8 mouse cellular contexts compared by ENCODE assay signal in the genomic region with DNA sequence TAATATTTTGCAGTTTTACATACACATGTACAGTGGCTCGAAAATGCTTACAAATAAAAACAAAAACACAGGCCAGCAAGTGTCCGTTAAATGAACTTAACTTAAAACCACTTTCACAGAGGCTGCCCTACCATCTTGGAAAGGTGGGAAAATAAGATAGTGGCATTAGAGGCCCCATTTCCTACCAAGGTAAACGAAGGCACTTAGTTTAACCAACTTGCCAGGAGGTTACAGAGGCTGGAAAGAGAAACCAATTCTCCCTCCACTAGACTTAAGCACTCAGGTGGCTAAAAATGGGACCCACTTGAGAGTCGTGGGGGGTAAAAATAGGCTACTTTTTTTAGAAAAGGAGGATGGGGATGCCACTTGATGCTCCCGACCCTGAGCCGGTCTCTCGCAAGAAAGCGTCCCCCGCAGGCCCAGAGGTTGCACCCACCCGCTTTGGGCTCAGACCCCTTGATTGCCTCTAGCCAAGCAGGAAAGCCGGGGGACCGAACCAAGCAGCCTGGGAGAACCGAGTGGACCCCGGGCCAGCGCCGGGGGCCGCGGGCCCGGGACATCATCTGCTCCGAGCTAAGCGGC. TPM values are rescaled to one million over a fixed set of nuclear protein-coding genes. Genes with fewer than 3 reads are reported as not detected.
DNase-seq lines count a peak whose midpoint lies in the region; ATAC-seq and TF ChIP-seq lines count a peak whose summit lies in the region.

No protein-coding gene starts in this region.

- H3K9ac ChIP-seq in heart, embryonic 12.5 days, result peak overlapping the region; percentile 81
- H3K9ac ChIP-seq in heart, postnatal 0 days (replicated peaks; ENCODE audit: low read depth, low read length), result peak overlapping the region; percentile 62
- H3K9ac ChIP-seq in midbrain, embryonic 12.5 days (replicated peaks), result peak overlapping the region; percentile 76

- DNase-seq in heart, adult 8-10 months (ENCODE audit: low spot score), result no peak
- DNase-seq in R1 (ENCODE audit: low read depth, low spot score), result peak; percentile 31
- no peak for DNase-seq in heart, postnatal 0 days (ENCODE audit: low spot score)
- no peak for DNase-seq in frontal cortex, adult 2 months (ENCODE audit: extremely low spot score in 1 of 2, low spot score in 1 of 2)
- DNase-seq in right cerebral cortex, postnatal 25 days, result no peak
- DNase-seq in gastrocnemius, postnatal 4 days (ENCODE audit: low spot score in 2 of 2), result no peak

- no peak for TF ChIP-seq EP300 in heart, postnatal 0 days (IDR thresholded peaks at IDR 0.05; ENCODE audit: low read depth)

- no peaks in the 10 kb centered on the region for H3K36me3 ChIP-seq in heart, embryonic 12.5 days
- no peaks in the 10 kb centered on the region for H3K36me3 ChIP-seq in heart, postnatal 0 days (replicated peaks; ENCODE audit: control insufficient read depth, insufficient read depth, low read length)
- H3K36me3 ChIP-seq in midbrain, embryonic 12.5 days, result no peaks in the 10 kb centered on the region

- no peak; the same call in 1 of the 2 replicates for ATAC-seq in heart, embryonic 12.5 days (ENCODE audit: insufficient number of reproducible peaks, low FRiP score)
- ATAC-seq in heart, postnatal 0 days (ENCODE audit: insufficient read depth, low read depth), result no peak
- ATAC-seq in midbrain, embryonic 12.5 days (ENCODE audit: low FRiP score, low read depth), result no peak

- 7% methylated on average over 21 of the region's 21 CpGs for WGBS in heart, embryonic 12.5 days
- 11% methylated on average over 19 of the region's 21 CpGs for WGBS in heart, postnatal 0 days
- WGBS in midbrain, embryonic 12.5 days, result 10% methylated on average over 17 of the region's 21 CpGs

- no peaks in the 10 kb centered on the region for H3K9me3 ChIP-seq in heart, embryonic 12.5 days (replicated peaks)
- H3K9me3 ChIP-seq in heart, postnatal 0 days (replicated peaks; ENCODE audit: control insufficient read depth, low read length), result 0 out of 2 replicates have a peak, but pooled peaks cover 3% of the 10 kb centered on the region
- H3K9me3 ChIP-seq in midbrain, embryonic 12.5 days, result no peaks in the 10 kb centered on the region

- H3K4me2 ChIP-seq in heart, embryonic 12.5 days, result peak overlapping the region; percentile 96
- H3K4me2 ChIP-seq in heart, postnatal 0 days (ENCODE audit: low read depth, low read length), result peak overlapping the region; percentile 100
- peak overlapping the region; percentile 94 for H3K4me2 ChIP-seq in midbrain, embryonic 12.5 days (replicated peaks)

- no peak for TF ChIP-seq CTCF in heart, postnatal 0 days (IDR thresholded peaks at IDR 0.05; ENCODE audit: low read depth)

- H3K4me3 ChIP-seq in heart, embryonic 12.5 days, result peak overlapping the region; percentile 77
- peak overlapping the region; percentile 74 for H3K4me3 ChIP-seq in heart, postnatal 0 days (ENCODE audit: low read depth, low read length)
- H3K4me3 ChIP-seq in midbrain, embryonic 12.5 days, result peak overlapping the region; percentile 76

- peaks cover 37% of the 10 kb centered on the region for H3K27me3 ChIP-seq in heart, embryonic 12.5 days (replicated peaks)
- H3K27me3 ChIP-seq in heart, postnatal 0 days (ENCODE audit: control insufficient read depth, insufficient read depth, low read length), result peaks cover 57% of the 10 kb centered on the region
- H3K27me3 ChIP-seq in midbrain, embryonic 12.5 days, result peaks cover 65% of the 10 kb centered on the region

- no peak overlapping the region for H3K27ac ChIP-seq in heart, embryonic 12.5 days (ENCODE audit: poor library complexity, severe bottlenecking)
- no peak overlapping the region for H3K27ac ChIP-seq in heart, postnatal 0 days (ENCODE audit: low read depth)
- H3K27ac ChIP-seq in midbrain, embryonic 12.5 days (replicated peaks), result no peak overlapping the region

- H3K4me1 ChIP-seq in heart, embryonic 12.5 days (replicated peaks), result peaks cover 10% of the 10 kb centered on the region
- H3K4me1 ChIP-seq in heart, postnatal 0 days (ENCODE audit: control insufficient read depth, insufficient read depth), result peaks cover 7% of the 10 kb centered on the region
- 0 out of 2 replicates have a peak, but pooled peaks cover 4% of the 10 kb centered on the region for H3K4me1 ChIP-seq in midbrain, embryonic 12.5 days

RNA-seq across cellular contexts. Expression of a gene that starts 20.9 kb away (rescaled TPM):
- polyA plus RNA-seq in heart, embryonic 12.5 days (2016; fragmentation: Nextera tagmentation; extraction: Ambion mirVana), result 1.4 and 2.3 TPM in 2 replicates
- total RNA-seq in heart, adult 8-10 months (2022), result 1 to 10 TPM; 1.2 to 2.7 (median 2.0) TPM
- 0.73 and 4.4 TPM in 2 replicates for total RNA-seq in heart, postnatal 0 days (2014; rRNA removed; ENCODE audit: low replicate concordance)
- 0.36 and 0.48 TPM in 2 replicates for polyA plus RNA-seq in heart, postnatal 0 days (2015; fragmentation: Nextera tagmentation; extraction: Ambion mirVana)
- 0.69 and 1.0 TPM in 2 replicates for polyA plus RNA-seq in midbrain, embryonic 12.5 days (2016; fragmentation: Nextera tagmentation; extraction: Ambion mirVana)
- polyA plus RNA-seq in frontal cortex, adult 2 months (2012; rRNA removed), result 16.7 and 16.9 TPM in 2 replicates
- total RNA-seq in gastrocnemius, postnatal 4 days (2021), result 1 to 10 TPM; 3.0 to 5.4 TPM

RNA-seq across cellular contexts. Expression of a gene that starts 29.5 kb away (rescaled TPM):
- 36.4 and 39.5 TPM in 2 replicates for polyA plus RNA-seq in heart, embryonic 12.5 days (2016; fragmentation: Nextera tagmentation; extraction: Ambion mirVana)
- total RNA-seq in heart, adult 8-10 months (2022), result 10 to 100 TPM in 2 of 4 experiments, 1 to 10 TPM in 2; 7.5 to 12.4 (median 10.9) TPM
- 27.3 and 27.6 TPM in 2 replicates for total RNA-seq in heart, postnatal 0 days (2014; rRNA removed; ENCODE audit: low replicate concordance)
- 27.1 and 30.8 TPM in 2 replicates for polyA plus RNA-seq in heart, postnatal 0 days (2015; fragmentation: Nextera tagmentation; extraction: Ambion mirVana)
- 31.0 and 33.8 TPM in 2 replicates for polyA plus RNA-seq in midbrain, embryonic 12.5 days (2016; fragmentation: Nextera tagmentation; extraction: Ambion mirVana)
- 14.5 and 15.2 TPM in 2 replicates for polyA plus RNA-seq in frontal cortex, adult 2 months (2012; rRNA removed)
- 10 to 100 TPM; 10.7 to 14.0 TPM for total RNA-seq in gastrocnemius, postnatal 4 days (2021)
